Mouse (Mus musculus): ENCODE data around the gene Col4a1.

DNA sequence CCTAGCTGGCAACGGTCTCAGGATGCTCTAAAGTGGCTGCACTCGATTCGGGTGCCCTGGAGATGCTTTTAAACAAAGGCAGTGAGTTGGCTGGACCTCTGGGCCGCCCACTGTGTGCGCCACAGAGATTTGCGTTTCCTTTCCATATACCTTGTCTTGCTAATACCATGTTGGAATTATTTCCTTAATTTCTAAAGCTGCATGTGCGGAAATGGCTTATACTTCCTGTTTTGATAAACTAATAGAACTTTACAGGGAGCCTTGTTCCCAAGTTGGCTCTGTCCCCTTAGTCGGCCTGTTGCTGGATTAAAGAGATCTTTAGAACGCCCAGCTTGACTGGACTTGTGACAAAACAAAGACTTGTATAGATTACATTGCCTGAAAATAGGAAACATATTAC is 35.1 kb upstream of the Col4a1 start:
- TF ChIP-seq CTCF (IDR thresholded peaks at IDR 0.05; ENCODE audit: borderline replicate concordance, insufficient read depth, low read depth, low read length) (no peak), POLR2A (IDR thresholded peaks at IDR 0.05; ENCODE audit: borderline replicate concordance, insufficient read depth, low read length) (no peak)
